Mouse (Mus musculus) cerebellum, adult 2 months (tissue): ENCODE measurements around the gene Pde3a.

Experiments
- CTCF ChIP-seq: fragments of 200-500 bp; IDR thresholded peaks from 2 replicates; pipeline ENCODE4 v1.5.1; 2011; ENCODE audit warnings: low read depth, mild to moderate bottlenecking, control low read depth, low read length, moderate library complexity, borderline replicate concordance; ENCODE audit not compliant: insufficient read depth
- POLR2A ChIP-seq: fragments of 200-500 bp; IDR thresholded peaks from 2 replicates; pipeline ENCODE4 v1.6.1; 2011; ENCODE audit warnings: low read length, control low read depth, borderline replicate concordance; ENCODE audit not compliant: insufficient read depth

DNA sequence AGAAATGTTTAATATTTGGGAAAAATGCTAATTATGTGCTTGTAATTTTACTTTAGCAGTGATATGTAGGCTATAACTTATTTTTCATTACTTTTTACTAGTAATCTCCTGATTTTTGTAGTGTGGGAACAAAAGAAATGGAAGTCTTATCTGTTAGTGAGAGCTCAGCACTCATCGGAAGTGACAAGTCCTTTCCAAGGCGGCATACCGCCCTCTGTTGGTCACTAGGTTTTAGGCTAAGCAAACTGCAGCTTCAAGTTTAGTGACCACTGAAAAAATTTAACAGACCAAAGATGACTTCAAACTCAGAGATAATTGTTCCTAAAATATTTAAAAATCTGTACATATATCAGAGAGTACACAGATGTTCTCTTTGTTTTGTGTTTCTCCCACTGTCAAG is 198.5 kb downstream of the Pde3a start:
- TF ChIP-seq POLR2A (no peak), CTCF (peak; percentile 69)
